In the genomic region with DNA sequence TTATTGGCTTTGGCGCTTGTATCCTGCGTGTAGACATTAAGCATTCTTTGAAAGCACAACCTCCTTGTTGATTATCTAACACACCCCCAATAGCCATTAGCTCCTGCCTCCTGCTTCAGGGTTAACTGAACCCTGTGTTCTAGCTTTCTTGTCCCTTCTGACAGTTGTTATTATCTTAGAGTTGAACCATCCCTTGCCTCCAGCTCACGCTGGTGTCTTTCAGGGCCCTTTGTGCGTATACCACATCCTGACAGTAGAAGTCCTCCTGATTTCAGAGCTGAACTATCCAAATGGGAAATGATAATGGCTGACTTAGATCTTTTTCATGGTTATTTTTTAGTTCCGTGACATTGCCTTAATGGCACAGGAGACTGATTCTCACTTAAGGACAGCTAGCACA, we compare ENCODE assay signal across 20 mouse cellular contexts.
"Had no signal": no experiment of that assay in that cellular context is flagged by ENCODE, and none has a peak within 500 bp of the region (broad histone marks: within the 10 kb centered on the region; RNA-seq: fewer than 3 reads in every experiment).

No protein-coding gene starts in this region.

- H3K36me3 ChIP-seq: liver, embryonic 15.5 days; lung, embryonic 15.5 days; neural tube, embryonic 13.5 days; stomach, embryonic 15.5 days had no signal

- H3K9me3 ChIP-seq: liver, embryonic 15.5 days; lung, embryonic 15.5 days; neural tube, embryonic 13.5 days; stomach, embryonic 15.5 days had no signal

- H3K4me2 ChIP-seq: liver, embryonic 15.5 days; lung, embryonic 15.5 days; midbrain, embryonic 11.5 days; neural tube, embryonic 13.5 days; stomach, embryonic 15.5 days had no signal

- H3K27me3 ChIP-seq: liver, embryonic 15.5 days; lung, embryonic 15.5 days; neural tube, embryonic 13.5 days; stomach, embryonic 15.5 days had no signal

- DNase-seq: liver, postnatal 0 days; lung, adult 2 months; lung, postnatal 14 days; lung, postnatal 36 days; midbrain, embryonic 14.5 days; right cerebral cortex, postnatal 14 days; thymus, adult 2 months; thymus, postnatal 25 days; thymus, postnatal 4 days had no signal

- H3K27ac ChIP-seq: liver, embryonic 15.5 days; lung, embryonic 15.5 days; macrophage; neural tube, embryonic 13.5 days; stomach, embryonic 15.5 days; stomach, postnatal 0 days had no signal

- H3K9ac ChIP-seq: liver, embryonic 15.5 days; liver, postnatal 0 days; lung, embryonic 15.5 days; neural tube, embryonic 13.5 days; stomach, embryonic 15.5 days had no signal

- H3K4me3 ChIP-seq: liver, embryonic 15.5 days; lung, embryonic 15.5 days; megakaryocyte, embryonic 14.5 days; myocyte; neural tube, embryonic 13.5 days; stomach, embryonic 15.5 days had no signal

- ATAC-seq: liver, postnatal 0 days; lung, postnatal 0 days; midbrain, embryonic 16.5 days had no signal
